Mouse (Mus musculus): ENCODE measurements around the gene Zfp3. TPM values are rescaled to one million over a fixed set of nuclear protein-coding genes. Genes with fewer than 3 reads are reported as not detected.

Zfp3 gene
- polyA plus RNA-seq (2016; fragmentation: Nextera tagmentation; extraction: Ambion mirVana): 6.9 and 10.2 TPM in 2 replicates

DNA sequence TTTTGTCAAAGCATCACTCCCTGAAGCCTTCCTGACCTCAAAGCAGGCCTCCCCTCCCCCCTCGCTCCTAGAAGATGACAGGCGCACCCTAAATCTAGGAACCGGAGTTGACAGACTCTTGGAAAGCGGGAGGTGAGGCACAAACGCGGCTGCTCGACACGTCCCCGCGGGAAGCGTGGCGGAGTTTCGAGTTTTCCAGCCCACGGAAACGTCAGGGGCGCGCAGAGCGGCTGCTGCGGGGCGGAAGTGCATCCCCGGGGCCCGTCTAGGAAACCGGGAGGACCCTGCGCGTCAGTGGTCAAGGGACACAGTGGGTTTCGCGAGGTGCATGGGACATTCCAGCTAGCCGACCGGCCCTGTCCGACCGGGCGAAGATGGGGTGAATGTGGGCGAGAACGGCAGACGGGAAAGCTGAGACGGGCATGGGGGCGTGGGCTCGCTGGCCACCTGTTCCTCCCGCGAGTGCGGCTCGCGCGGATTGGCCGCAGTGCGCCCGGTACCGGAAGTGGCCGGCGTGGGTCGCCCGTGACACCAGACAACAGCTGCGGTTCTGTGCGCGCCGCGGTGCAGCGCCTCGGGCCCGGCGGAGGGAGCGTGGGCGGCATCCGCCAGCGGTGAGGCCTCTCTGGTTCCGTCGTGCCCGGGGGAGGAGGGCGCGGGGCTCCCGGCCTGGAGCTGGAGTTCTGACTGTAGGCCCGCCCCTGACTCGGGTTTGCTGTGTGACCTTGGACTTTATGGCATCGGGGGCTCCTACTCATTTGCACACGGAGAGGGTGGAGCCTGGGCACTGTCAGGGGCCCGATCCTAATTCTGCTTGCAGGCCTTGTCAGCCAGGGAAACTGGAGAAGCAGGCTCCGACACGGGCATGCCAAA lies at the start of gene Zfp3:
Gene Zfp3 (plus strand): TSS at position 274 of the 873 bp plus-strand sequence.
- peaks cover 22% of the 10 kb centered on the region for H3K4me1 ChIP-seq
- H3K27ac ChIP-seq (replicated peaks): peak within 1 kb of the TSS; percentile 93
- no peaks in the 10 kb centered on the region for H3K9me3 ChIP-seq (replicated peaks)
- peak within 1 kb of the TSS; percentile 78 for H3K4me3 ChIP-seq
- H3K36me3 ChIP-seq: peaks cover 13% of the 10 kb centered on the region
- no peaks in the 10 kb centered on the region for H3K27me3 ChIP-seq (ENCODE audit: low read depth, poor library complexity, severe bottlenecking)
- DNase-seq (ENCODE audit: low spot score): peak; percentile 81
- WGBS: under 1% methylated on average over 75 of the region's 78 CpGs

DNA sequence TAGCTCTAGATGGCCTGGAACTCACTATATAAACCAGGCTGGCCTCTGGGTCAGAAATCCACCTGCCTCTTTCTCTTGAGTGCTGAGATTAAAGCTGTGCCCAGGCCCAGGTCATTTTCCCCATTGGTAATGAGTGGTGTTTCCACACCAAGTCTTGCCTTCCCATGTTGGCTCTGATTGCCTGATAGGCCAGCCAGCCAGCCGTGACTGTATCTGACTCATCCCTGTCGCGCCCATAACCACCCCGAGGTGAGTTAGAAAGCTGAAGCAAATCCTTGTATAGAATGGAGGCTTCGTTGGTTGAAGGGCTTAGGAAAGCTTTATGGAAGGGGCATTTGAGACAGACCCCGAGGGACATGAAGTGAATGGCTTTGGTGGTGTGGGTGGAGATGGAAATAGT lies 48.2 kb upstream of the Zfp3 start:
- Histone ChIP-seq H3K4me1 (no peaks in the 10 kb centered on the region), H3K27me3 (ENCODE audit: low read depth, poor library complexity, severe bottlenecking) (no peaks in the 10 kb centered on the region), H3K4me3 (no peak overlapping the region), H3K36me3 (peaks cover 84% of the 10 kb centered on the region), H3K27ac (replicated peaks) (no peak overlapping the region), H3K9me3 (replicated peaks) (no peaks in the 10 kb centered on the region)
- DNase-seq (ENCODE audit: low spot score): no peak
- WGBS: 83% methylated on average over 6 of the region's 6 CpGs

DNA sequence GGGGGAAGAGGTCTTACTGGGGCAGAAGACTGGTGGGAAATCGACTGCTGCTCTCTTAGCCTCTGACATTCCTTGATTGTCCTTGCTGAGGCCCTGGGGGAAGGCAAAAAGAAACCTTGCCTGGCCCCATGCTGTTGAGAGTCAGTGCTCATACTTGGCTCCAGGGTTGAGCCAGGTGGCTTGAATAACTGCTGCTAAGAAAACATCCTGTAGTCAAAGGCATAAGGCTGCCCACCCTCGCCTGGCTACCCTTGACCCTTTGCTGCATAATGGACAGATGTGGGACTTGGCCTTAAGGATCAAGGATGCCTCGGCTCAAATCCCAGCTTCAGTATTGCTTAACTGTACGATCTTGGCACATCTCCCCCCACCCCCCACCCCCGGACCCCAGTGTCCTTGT lies 45.5 kb upstream of the Zfp3 start:
- 83% methylated on average over 5 of the region's 5 CpGs for WGBS
- no peak overlapping the region for H3K27ac ChIP-seq (replicated peaks)
- no peaks in the 10 kb centered on the region for H3K9me3 ChIP-seq (replicated peaks)
- H3K4me1 ChIP-seq: no peaks in the 10 kb centered on the region
- H3K36me3 ChIP-seq: peaks cover 85% of the 10 kb centered on the region
- H3K4me3 ChIP-seq: no peak overlapping the region
- H3K27me3 ChIP-seq (ENCODE audit: low read depth, poor library complexity, severe bottlenecking): no peaks in the 10 kb centered on the region
- no peak for DNase-seq (ENCODE audit: low spot score)

DNA sequence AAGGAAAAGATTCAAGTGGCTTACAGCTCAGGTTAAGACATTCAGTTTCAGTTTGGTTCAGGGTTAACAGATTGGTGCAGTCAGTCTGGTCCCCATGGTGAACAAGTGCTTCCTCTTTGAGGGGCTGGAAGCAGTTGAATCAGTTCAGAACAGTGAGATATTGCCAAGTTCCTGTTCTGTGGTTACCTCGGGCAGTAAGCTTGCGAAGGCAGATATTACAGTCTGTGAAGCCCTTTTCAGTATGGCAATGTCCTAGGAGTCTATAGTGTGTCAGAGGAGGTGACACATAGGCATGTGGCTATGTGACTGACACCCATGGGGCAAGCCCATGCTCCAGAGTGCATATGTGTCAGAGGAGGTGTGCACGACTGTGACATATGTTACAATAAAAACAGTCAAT lies 43.4 kb upstream of the Zfp3 start:
- no peak for DNase-seq (ENCODE audit: low spot score)
- no peak overlapping the region for H3K4me3 ChIP-seq
- H3K9me3 ChIP-seq (replicated peaks): no peaks in the 10 kb centered on the region
- H3K4me1 ChIP-seq: no peaks in the 10 kb centered on the region
- no peaks in the 10 kb centered on the region for H3K27me3 ChIP-seq (ENCODE audit: low read depth, poor library complexity, severe bottlenecking)
- H3K27ac ChIP-seq (replicated peaks): no peak overlapping the region
- 93% methylated on average over 3 of the region's 3 CpGs for WGBS
- H3K36me3 ChIP-seq: peaks cover 99% of the 10 kb centered on the region

DNA sequence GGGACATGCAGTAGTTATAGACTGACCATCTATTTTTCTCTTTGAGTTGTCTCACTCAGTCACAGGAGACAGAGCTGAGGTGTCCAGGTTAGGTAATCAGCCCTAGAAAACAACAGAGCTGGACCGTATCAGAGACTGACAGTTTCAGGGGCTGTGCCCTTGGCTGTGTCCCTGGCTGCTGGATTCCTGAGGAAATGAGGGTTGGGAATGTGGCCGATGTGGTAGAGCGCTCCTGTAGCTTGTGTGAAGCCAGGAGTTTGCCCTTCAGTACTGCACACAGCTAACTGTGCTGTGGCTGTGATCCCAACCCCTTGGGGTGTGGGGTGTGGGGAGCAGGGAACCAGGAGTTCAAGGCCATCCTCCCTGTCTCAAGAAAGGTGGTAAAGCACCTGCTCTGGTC lies 42.9 kb upstream of the Zfp3 start:
- H3K27ac ChIP-seq (replicated peaks): no peak overlapping the region
- no peak for DNase-seq (ENCODE audit: low spot score)
- H3K9me3 ChIP-seq (replicated peaks): no peaks in the 10 kb centered on the region
- 96% methylated on average over 3 of the region's 3 CpGs for WGBS
- no peak overlapping the region for H3K4me3 ChIP-seq
- H3K4me1 ChIP-seq: no peaks in the 10 kb centered on the region
- H3K27me3 ChIP-seq (ENCODE audit: low read depth, poor library complexity, severe bottlenecking): no peaks in the 10 kb centered on the region
- peaks cover 99% of the 10 kb centered on the region for H3K36me3 ChIP-seq

DNA sequence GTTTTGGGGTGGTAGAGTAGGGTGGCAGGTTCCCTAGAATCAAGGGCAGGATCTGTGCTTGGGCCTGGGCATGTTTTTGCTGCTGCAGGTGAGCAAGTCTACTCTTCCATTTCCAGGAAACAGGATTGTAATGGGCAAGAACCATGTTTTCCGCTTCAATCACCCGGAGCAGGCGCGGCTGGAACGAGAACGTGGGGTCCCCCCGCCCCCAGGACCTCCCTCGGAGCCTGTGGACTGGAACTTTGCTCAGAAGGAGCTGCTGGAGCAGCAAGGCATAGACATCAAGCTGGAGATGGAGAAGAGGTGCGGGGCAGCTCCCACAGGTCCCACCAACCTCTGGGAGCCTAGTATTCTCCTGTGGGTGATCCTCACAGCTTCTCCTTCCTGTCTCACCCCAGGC lies 39.3 kb upstream of the Zfp3 start:
- H3K36me3 ChIP-seq: peaks cover 97% of the 10 kb centered on the region
- H3K27ac ChIP-seq (replicated peaks): no peak overlapping the region
- no peaks in the 10 kb centered on the region for H3K27me3 ChIP-seq (ENCODE audit: low read depth, poor library complexity, severe bottlenecking)
- DNase-seq (ENCODE audit: low spot score): no peak
- no peak overlapping the region for H3K4me3 ChIP-seq
- WGBS: 90% methylated on average over 9 of the region's 9 CpGs
- no peaks in the 10 kb centered on the region for H3K4me1 ChIP-seq
- no peaks in the 10 kb centered on the region for H3K9me3 ChIP-seq (replicated peaks)

DNA sequence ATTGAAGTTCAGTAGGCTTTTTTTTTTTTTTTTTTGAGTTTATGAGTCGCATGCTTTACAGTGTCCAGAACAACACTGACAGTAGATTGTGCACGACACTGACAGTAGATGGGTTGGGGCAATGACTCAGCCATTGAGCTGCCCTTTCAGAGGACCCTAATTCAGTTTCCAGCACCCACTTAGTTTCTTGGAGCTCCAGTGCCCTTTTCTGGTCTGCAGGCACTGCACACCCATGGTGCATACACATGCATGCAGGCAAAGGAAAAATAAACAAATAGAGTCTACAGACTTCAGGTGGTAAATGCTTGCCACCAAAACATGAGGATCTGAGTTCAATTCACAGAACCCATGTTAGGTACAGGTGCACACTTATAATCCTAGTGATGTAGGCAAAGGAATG lies 37.4 kb upstream of the Zfp3 start:
- no peak for DNase-seq (ENCODE audit: low spot score)

DNA sequence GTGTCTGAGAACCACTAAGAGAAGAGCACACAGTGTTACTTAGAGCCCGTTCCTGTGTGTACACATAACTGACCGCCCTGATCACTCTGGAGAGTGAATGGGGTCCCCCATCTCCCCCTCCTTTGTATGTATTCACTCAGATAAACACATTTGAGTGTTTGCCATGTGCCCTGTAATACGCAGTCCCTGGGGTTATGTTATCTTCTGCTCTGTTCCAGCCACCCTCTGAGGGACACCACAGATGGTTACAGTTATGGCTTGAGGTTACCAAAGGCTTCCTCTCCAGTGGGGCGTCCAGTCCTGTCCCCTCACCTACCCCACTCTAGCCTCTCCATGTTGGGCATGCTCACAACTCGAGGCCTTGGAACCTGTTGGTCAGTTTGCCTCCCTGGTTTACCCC lies 36.6 kb upstream of the Zfp3 start:
- Histone ChIP-seq H3K9me3 (replicated peaks) (no peaks in the 10 kb centered on the region), H3K27me3 (ENCODE audit: low read depth, poor library complexity, severe bottlenecking) (no peaks in the 10 kb centered on the region), H3K4me1 (no peaks in the 10 kb centered on the region), H3K36me3 (peaks cover 71% of the 10 kb centered on the region), H3K4me3 (no peak overlapping the region), H3K27ac (replicated peaks) (no peak overlapping the region)
- DNase-seq (ENCODE audit: low spot score): no peak
- WGBS: 92% methylated on average over 5 of the region's 5 CpGs

More for the DNA sequence above, 37.4 kb upstream of the Zfp3 start:
- Histone ChIP-seq H3K36me3 (peaks cover 79% of the 10 kb centered on the region), H3K27me3 (ENCODE audit: low read depth, poor library complexity, severe bottlenecking) (no peaks in the 10 kb centered on the region), H3K27ac (replicated peaks) (no peak overlapping the region), H3K9me3 (replicated peaks) (no peaks in the 10 kb centered on the region), H3K4me1 (no peaks in the 10 kb centered on the region), H3K4me3 (no peak overlapping the region)
- WGBS: 96% methylated on average over 2 of the region's 2 CpGs

DNA sequence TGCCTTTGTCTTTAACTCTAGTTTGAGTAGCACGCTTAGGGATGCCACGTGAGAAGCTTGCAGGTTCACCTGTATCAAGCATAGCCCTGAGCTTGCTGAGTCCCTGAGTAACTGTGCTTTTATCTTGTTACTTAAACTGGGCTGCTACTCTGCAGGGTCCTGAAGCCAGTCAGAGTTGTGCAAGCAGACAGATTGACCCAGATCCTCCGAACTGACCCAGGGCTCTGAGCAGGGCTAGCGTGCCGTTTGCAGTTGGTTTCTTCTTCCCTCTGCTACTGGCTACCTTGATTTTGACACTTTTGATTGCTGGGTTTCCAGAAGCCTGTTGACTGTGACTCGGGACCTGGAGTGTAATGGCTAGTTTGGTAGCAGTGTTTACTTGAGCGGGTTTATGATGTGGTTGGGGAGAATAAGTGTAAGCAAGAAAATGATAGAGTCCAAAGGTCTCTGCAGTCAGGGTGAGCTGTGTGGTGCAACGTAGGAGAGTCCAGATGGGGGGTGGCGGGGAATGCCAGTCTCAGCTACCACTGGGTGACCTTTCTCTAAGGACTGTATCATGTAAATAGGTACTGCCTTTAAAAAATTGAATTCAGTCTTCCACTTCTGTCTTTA lies 33.5 kb upstream of the Zfp3 start:
- DNase-seq (ENCODE audit: low spot score): no peak
- WGBS: 85% methylated on average over 9 of the region's 9 CpGs

DNA sequence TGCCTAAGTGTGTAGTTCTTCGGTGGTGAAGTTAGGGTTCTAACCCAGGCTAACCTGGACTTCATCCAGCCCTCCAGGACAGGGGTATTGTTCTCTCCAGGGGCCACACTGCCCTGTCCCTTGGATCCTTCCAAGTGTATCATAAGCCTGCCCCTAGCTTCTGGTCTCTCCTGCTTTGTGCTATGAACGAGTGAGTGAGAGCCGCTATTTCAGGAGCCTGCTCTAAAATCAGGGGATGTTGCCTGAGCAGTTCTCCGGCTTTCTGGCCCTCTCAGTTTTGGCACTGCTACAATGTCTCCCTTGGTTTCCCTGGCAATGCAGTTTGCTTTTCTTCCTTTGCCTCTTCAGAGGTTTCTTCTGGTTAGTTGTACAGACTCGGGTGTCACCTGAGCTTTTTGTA lies 32.8 kb upstream of the Zfp3 start:
- Histone ChIP-seq H3K27me3 (ENCODE audit: low read depth, poor library complexity, severe bottlenecking) (no peaks in the 10 kb centered on the region), H3K4me1 (no peaks in the 10 kb centered on the region), H3K36me3 (peaks cover 34% of the 10 kb centered on the region), H3K9me3 (replicated peaks) (no peaks in the 10 kb centered on the region), H3K4me3 (no peak overlapping the region), H3K27ac (replicated peaks) (no peak overlapping the region)
- DNase-seq (ENCODE audit: low spot score): no peak
- WGBS: 70% methylated on average over 5 of the region's 5 CpGs

More for the DNA sequence above, 33.5 kb upstream of the Zfp3 start:
- Histone ChIP-seq H3K27me3 (ENCODE audit: low read depth, poor library complexity, severe bottlenecking) (no peaks in the 10 kb centered on the region), H3K4me1 (no peaks in the 10 kb centered on the region), H3K9me3 (replicated peaks) (no peaks in the 10 kb centered on the region), H3K36me3 (peaks cover 41% of the 10 kb centered on the region), H3K27ac (replicated peaks) (no peak overlapping the region), H3K4me3 (no peak overlapping the region)

DNA sequence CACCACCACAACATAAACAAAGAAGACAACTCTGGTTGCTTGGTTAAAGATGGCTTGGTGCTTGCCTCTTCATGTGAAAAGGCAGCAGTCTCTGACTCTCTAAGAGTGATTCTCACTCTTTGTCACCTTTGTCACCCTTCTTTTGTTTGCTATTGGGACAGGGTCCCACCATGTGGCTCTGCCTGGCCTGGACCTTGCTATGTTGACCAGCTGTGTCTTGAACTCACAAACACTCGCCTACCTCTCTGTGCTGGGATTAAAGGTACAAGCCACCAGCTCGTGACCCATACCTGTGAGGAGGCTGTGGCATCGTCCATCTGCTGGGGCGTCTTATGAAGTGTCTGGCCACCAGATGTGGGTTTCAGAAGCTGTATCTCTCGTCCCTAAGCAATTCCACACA lies 30.8 kb upstream of the Zfp3 start:
- Histone ChIP-seq H3K27me3 (ENCODE audit: low read depth, poor library complexity, severe bottlenecking) (no peaks in the 10 kb centered on the region), H3K36me3 (peaks cover 13% of the 10 kb centered on the region), H3K4me1 (no peaks in the 10 kb centered on the region), H3K27ac (replicated peaks) (no peak overlapping the region; the same call in 1 of the 2 replicates), H3K9me3 (replicated peaks) (no peaks in the 10 kb centered on the region), H3K4me3 (no peak overlapping the region)
- DNase-seq (ENCODE audit: low spot score): no peak
- WGBS: 67% methylated on average over 5 of the region's 5 CpGs

DNA sequence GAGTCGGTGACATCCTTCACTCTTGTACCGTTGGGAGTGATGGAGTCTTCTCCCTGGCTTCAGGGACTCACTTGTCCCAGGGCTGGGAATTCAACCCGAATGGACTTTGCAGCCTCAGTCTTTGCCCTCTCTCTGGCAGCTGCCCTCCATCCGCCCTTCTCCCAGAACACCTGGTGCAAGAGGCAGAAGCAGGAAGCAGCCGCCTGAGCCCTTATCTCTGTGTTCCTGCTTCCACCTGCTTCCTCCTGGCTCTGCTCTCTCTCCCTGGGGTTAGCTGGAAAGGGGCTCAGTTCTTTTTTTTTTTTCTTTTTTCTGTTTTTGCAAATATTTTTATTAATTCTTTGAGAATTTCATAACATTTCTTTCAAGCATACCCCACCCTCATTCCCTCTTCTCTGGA lies 26.3 kb upstream of the Zfp3 start:
- Histone ChIP-seq H3K9me3 (replicated peaks) (no peaks in the 10 kb centered on the region), H3K27ac (replicated peaks) (no peak overlapping the region), H3K4me3 (no peak overlapping the region), H3K4me1 (0 out of 2 replicates have a peak, but pooled peaks cover 8% of the 10 kb centered on the region), H3K36me3 (no peaks in the 10 kb centered on the region), H3K27me3 (ENCODE audit: low read depth, poor library complexity, severe bottlenecking) (no peaks in the 10 kb centered on the region)
- no peak for DNase-seq (ENCODE audit: low spot score)
- 81% methylated on average over 5 of the region's 5 CpGs for WGBS

DNA sequence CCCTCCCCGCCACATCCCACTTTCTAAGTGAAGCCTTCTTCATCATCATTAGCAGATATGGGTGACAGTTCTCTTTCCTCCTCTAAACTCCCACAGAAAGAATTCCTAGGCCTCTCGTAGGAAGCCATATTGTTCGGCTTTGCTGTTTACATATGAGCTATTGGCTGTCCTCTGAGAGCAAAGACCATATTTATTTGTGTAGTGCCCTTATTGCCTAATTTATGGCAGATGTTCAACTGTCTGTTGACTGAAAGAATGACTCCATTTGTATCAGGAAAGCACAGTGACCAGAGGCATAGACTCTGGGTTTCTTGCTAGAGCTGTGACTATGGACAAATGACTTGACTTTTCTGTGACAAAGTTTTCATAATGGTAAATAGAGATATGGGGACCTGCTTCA lies 22.4 kb upstream of the Zfp3 start:
- no peak overlapping the region for H3K27ac ChIP-seq (replicated peaks)
- DNase-seq (ENCODE audit: low spot score): no peak
- H3K36me3 ChIP-seq: no peaks in the 10 kb centered on the region
- H3K4me3 ChIP-seq: no peak overlapping the region
- no peaks in the 10 kb centered on the region for H3K27me3 ChIP-seq (ENCODE audit: low read depth, poor library complexity, severe bottlenecking)
- 87% methylated on average over 3 of the region's 3 CpGs for WGBS
- H3K4me1 ChIP-seq: 0 out of 2 replicates have a peak, but pooled peaks cover 12% of the 10 kb centered on the region
- no peaks in the 10 kb centered on the region for H3K9me3 ChIP-seq (replicated peaks)

Data from midbrain, embryonic 10.5 days (tissue).